Mouse (Mus musculus) testis, adult 2 months (tissue): ENCODE data around the gene Ift80.

Experiments used
- CTCF ChIP-seq: fragments of 200-500 bp; IDR thresholded peaks from 2 replicates; pipeline ENCODE4 v1.5.1; 2012; ENCODE audit warnings: low read depth, mild to moderate bottlenecking, inconsistent platforms, low read length, moderate library complexity; ENCODE audit not compliant: control insufficient read depth, insufficient read depth, insufficient replicate concordance
- POLR2A ChIP-seq: fragments of 200-500 bp; IDR thresholded peaks from 2 replicates; pipeline ENCODE4 v1.6.1; 2012; ENCODE audit warnings: low read depth, mild to moderate bottlenecking, inconsistent platforms, low read length, moderate library complexity; ENCODE audit not compliant: control insufficient read depth

GRCm38 (mm10) chr3:69044167-69044591 lies 39.8 kb upstream of the Ift80 start:
- TF ChIP-seq POLR2A (no peak), CTCF (no peak)
